Mouse (Mus musculus) MEL-GATA-1-ER (cell line): ENCODE measurements around the gene Nfya.

Experiments
- DNase-seq: peaks from one replicate; pipeline ENCODE4 v3.0.0-alpha.2; 2012; ENCODE audit warnings: low read depth; ENCODE audit errors: extremely low read depth

The Nfya gene

GRCm38 (mm10) chr17:48346231-48346630 lies 63.5 kb downstream of the Nfya start, which contains the start of gene Trem2:
TSS of gene Trem2 (plus strand) at chr17:48346401.
- DNase-seq = no peak

- DNase-seq = no peak
Observed at GRCm38 (mm10) chr17:48345824-48346223, 63.9 kb downstream of the Nfya start.

GRCm38 (mm10) chr17:48343065-48343464 lies 66.6 kb downstream of the Nfya start:
- no peak for DNase-seq

GRCm38 (mm10) chr17:48341947-48342346 lies 67.8 kb downstream of the Nfya start:
- DNase-seq = peak; percentile 88

- DNase-seq = no peak
Observed at GRCm38 (mm10) chr17:48340267-48340666, 69.4 kb downstream of the Nfya start.
